Mouse (Mus musculus): ENCODE measurements around the gene Otud3. TPM values are rescaled to one million over a fixed set of nuclear protein-coding genes. Genes with fewer than 3 reads are reported as not detected.
"Not testable (repeated sequence)": the region's sequence is repeated elsewhere in the genome, so short reads cannot be mapped to it uniquely, and the experiment has no call there.

Gene Otud3
- polyA plus RNA-seq, 1 experiment = 3.6 TPM

GRCm38 (mm10) chr4:138899361-138899760, 14.4 kb downstream of the Otud3 start:
- no peaks in the 10 kb centered on the region for H3K4me1 ChIP-seq (ENCODE audit: control insufficient read depth, insufficient read depth, insufficient read length)
- DNase-seq (ENCODE audit: low read depth in 1 of 2, low spot score in 2 of 2) = no peak
- H3K36me3 ChIP-seq (ENCODE audit: control insufficient read depth, insufficient read depth, low read length) = peaks cover 39% of the 10 kb centered on the region
- H3K4me3 ChIP-seq (ENCODE audit: extremely low read depth, insufficient read depth, insufficient read length) = no peak overlapping the region
- TF ChIP-seq CTCF (IDR thresholded peaks at IDR 0.05; ENCODE audit: extremely low read depth, insufficient read depth, insufficient read length, insufficient replicate concordance) (no peak), POLR2A (IDR thresholded peaks at IDR 0.05; ENCODE audit: low read depth, low read length) (no peak)
- H3K27me3 ChIP-seq (ENCODE audit: control insufficient read depth, insufficient read depth, low read length) = no peaks in the 10 kb centered on the region
- WGBS = 85% methylated on average over 7 of the region's 7 CpGs
- H3K27ac ChIP-seq (ENCODE audit: insufficient read depth, low read length) = no peak overlapping the region

- not testable (repeated sequence) for H3K4me1 ChIP-seq (ENCODE audit: control insufficient read depth, insufficient read depth, insufficient read length); H3K27ac ChIP-seq (ENCODE audit: insufficient read depth, low read length); H3K27me3 ChIP-seq (ENCODE audit: control insufficient read depth, insufficient read depth, low read length); H3K4me3 ChIP-seq (ENCODE audit: extremely low read depth, insufficient read depth, insufficient read length); DNase-seq (ENCODE audit: low read depth in 1 of 2, low spot score in 2 of 2)
- WGBS = 95% methylated on average over 11 of the region's 11 CpGs
- peaks cover 28% of the 10 kb centered on the region for H3K36me3 ChIP-seq (ENCODE audit: control insufficient read depth, insufficient read depth, low read length)
Measured at GRCm38 (mm10) chr4:138893789-138894188, 20.0 kb downstream of the Otud3 start.

GRCm38 (mm10) chr4:138892655-138893054, 21.1 kb downstream of the Otud3 start:
- Histone ChIP-seq H3K4me3 (ENCODE audit: extremely low read depth, insufficient read depth, insufficient read length) (no peak overlapping the region), H3K36me3 (ENCODE audit: control insufficient read depth, insufficient read depth, low read length) (peaks cover 22% of the 10 kb centered on the region), H3K27me3 (ENCODE audit: control insufficient read depth, insufficient read depth, low read length) (no peaks in the 10 kb centered on the region), H3K4me1 (ENCODE audit: control insufficient read depth, insufficient read depth, insufficient read length) (no peaks in the 10 kb centered on the region), H3K27ac (ENCODE audit: insufficient read depth, low read length) (no peak overlapping the region)
- no peak for DNase-seq (ENCODE audit: low read depth in 1 of 2, low spot score in 2 of 2)
- 95% methylated on average over 6 of the region's 6 CpGs for WGBS
- TF ChIP-seq POLR2A (IDR thresholded peaks at IDR 0.05; ENCODE audit: low read depth, low read length) = no peak
- TF ChIP-seq CTCF (IDR thresholded peaks at IDR 0.05; ENCODE audit: extremely low read depth, insufficient read depth, insufficient read length, insufficient replicate concordance) = no peak

GRCm38 (mm10) chr4:138889635-138890034, 24.1 kb downstream of the Otud3 start:
- H3K4me1 ChIP-seq (ENCODE audit: control insufficient read depth, insufficient read depth, insufficient read length) = no peaks in the 10 kb centered on the region
- no peaks in the 10 kb centered on the region for H3K27me3 ChIP-seq (ENCODE audit: control insufficient read depth, insufficient read depth, low read length)
- H3K27ac ChIP-seq (ENCODE audit: insufficient read depth, low read length) = no peak overlapping the region
- peaks cover 3% of the 10 kb centered on the region; the same call in 1 of the 2 replicates for H3K36me3 ChIP-seq (ENCODE audit: control insufficient read depth, insufficient read depth, low read length)
- no peak for TF ChIP-seq CTCF (IDR thresholded peaks at IDR 0.05; ENCODE audit: extremely low read depth, insufficient read depth, insufficient read length, insufficient replicate concordance)
- TF ChIP-seq POLR2A (IDR thresholded peaks at IDR 0.05; ENCODE audit: low read depth, low read length) = no peak
- H3K4me3 ChIP-seq (ENCODE audit: extremely low read depth, insufficient read depth, insufficient read length) = no peak overlapping the region
- DNase-seq (ENCODE audit: low read depth in 1 of 2, low spot score in 2 of 2) = no peak
- 79% methylated on average over 8 of the region's 8 CpGs for WGBS

DNA sequence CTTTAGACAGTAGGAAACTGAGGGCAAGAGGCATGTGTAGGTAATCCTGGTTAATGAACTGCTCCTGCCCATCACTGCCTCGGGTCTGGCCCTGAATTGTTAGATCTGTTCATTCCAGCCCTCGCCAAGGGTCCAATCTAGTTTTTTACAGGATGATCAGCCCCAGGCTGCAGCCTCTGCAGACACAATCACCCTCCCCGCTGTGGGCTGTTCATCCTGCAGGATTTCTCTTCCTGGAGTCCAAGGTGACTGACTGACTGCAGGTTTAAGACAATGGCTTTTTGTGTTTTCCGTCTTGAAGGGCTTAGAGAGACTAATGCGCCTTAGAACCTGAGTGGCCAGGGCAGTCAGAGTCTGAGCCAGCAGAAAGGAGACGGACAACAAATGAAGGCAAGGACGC, 24.6 kb downstream of the Otud3 start:
- TF ChIP-seq POLR2A (IDR thresholded peaks at IDR 0.05; ENCODE audit: low read depth, low read length) = no peak
- no peak for TF ChIP-seq CTCF (IDR thresholded peaks at IDR 0.05; ENCODE audit: extremely low read depth, insufficient read depth, insufficient read length, insufficient replicate concordance)
- H3K4me3 ChIP-seq (ENCODE audit: extremely low read depth, insufficient read depth, insufficient read length) = no peak overlapping the region
- H3K27ac ChIP-seq (ENCODE audit: insufficient read depth, low read length) = no peak overlapping the region
- no peaks in the 10 kb centered on the region for H3K27me3 ChIP-seq (ENCODE audit: control insufficient read depth, insufficient read depth, low read length)
- peaks cover 2% of the 10 kb centered on the region; the same call in 1 of the 2 replicates for H3K36me3 ChIP-seq (ENCODE audit: control insufficient read depth, insufficient read depth, low read length)
- no peaks in the 10 kb centered on the region for H3K4me1 ChIP-seq (ENCODE audit: control insufficient read depth, insufficient read depth, insufficient read length)
- no peak for DNase-seq (ENCODE audit: low read depth in 1 of 2, low spot score in 2 of 2)
- 85% methylated on average over 7 of the region's 7 CpGs for WGBS

DNA sequence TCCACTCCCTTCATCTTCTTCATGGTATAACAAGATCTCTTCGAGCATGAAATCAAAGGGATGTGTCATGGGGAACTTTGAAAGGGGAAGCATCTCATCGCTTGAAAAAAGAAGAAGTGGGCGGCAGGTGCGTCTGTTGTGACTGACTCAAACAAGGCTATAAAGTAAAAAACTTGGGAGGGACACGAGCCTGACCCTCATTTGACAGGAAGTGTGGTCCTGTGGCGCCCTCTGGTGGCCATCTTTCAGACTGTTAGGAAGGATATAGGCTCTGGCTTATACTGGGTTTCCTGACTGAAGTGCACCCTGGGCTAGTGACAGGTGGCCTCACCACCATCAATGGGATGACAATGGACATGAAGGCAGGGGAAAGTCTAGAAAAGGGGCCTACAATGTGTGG, 29.5 kb downstream of the Otud3 start:
- Histone ChIP-seq H3K4me3 (ENCODE audit: extremely low read depth, insufficient read depth, insufficient read length) (no peak overlapping the region), H3K27ac (ENCODE audit: insufficient read depth, low read length) (no peak overlapping the region), H3K27me3 (ENCODE audit: control insufficient read depth, insufficient read depth, low read length) (no peaks in the 10 kb centered on the region; the same call in 1 of the 2 replicates), H3K4me1 (ENCODE audit: control insufficient read depth, insufficient read depth, insufficient read length) (no peaks in the 10 kb centered on the region), H3K36me3 (ENCODE audit: control insufficient read depth, insufficient read depth, low read length) (no peaks in the 10 kb centered on the region)
- TF ChIP-seq CTCF (IDR thresholded peaks at IDR 0.05; ENCODE audit: extremely low read depth, insufficient read depth, insufficient read length, insufficient replicate concordance) = peak; percentile 84; the same call in 1 of the 2 replicates
- TF ChIP-seq POLR2A (IDR thresholded peaks at IDR 0.05; ENCODE audit: low read depth, low read length) = no peak
- peak; percentile 76 to 78 for DNase-seq (ENCODE audit: low read depth in 1 of 2, low spot score in 2 of 2)
- 1% methylated on average over 6 of the region's 6 CpGs for WGBS

DNA sequence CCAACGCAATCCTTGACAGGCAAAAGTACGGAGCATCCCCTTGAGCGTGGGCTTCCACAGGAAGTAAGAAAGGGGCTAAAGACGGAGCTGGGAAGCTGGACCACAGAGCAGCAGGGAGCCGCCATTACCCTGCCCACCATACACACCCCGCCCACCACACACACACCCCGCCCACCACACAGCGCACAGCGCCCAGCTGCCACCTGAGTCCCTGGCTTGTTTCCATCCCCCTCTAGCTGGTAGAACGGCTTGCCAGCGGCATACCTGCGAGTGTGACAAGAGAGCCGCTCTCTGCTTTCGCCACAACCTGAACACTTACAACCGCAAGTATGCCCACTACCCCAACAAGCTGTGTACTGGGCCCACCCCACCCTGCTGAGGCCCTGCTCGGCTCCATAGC, 31.6 kb downstream of the Otud3 start:
- H3K27ac ChIP-seq (ENCODE audit: insufficient read depth, low read length) = no peak overlapping the region
- 30% methylated on average over 16 of the region's 16 CpGs for whole genome bisulfite sequencing
- no peak overlapping the region for H3K4me3 ChIP-seq (ENCODE audit: extremely low read depth, insufficient read depth, insufficient read length)
- no peaks in the 10 kb centered on the region; the same call in 1 of the 2 replicates for H3K27me3 ChIP-seq (ENCODE audit: control insufficient read depth, insufficient read depth, low read length)
- no peaks in the 10 kb centered on the region for H3K4me1 ChIP-seq (ENCODE audit: control insufficient read depth, insufficient read depth, insufficient read length)
- DNase-seq (ENCODE audit: low read depth in 1 of 2, low spot score in 2 of 2) = no peak
- no peak for TF ChIP-seq CTCF (IDR thresholded peaks at IDR 0.05; ENCODE audit: extremely low read depth, insufficient read depth, insufficient read length, insufficient replicate concordance)
- TF ChIP-seq POLR2A (IDR thresholded peaks at IDR 0.05; ENCODE audit: low read depth, low read length) = no peak
- no peaks in the 10 kb centered on the region for H3K36me3 ChIP-seq (ENCODE audit: control insufficient read depth, insufficient read depth, low read length)
